In the genomic region with DNA sequence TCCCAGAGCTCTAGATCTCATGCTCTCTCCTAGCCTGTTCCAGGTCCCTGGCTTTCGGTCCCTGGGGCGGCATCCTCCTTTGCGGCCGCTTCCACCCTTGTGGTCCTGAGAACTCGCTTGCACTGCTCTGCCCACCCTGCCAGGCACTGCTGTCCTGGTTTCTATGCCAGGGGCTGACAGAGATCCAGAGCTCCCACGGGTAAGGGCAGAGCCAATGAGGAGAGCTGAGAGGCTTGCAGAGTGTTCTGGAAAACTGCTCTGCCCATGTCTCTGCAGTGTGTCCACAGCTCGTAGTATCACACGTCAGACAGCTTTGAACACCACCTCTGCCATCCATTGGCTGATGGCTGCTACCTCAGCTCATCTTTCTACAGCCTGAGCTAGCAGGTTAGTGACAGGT, we compare ENCODE assay signal across 14 mouse cellular contexts. TPM values are rescaled to one million over a fixed set of nuclear protein-coding genes. Genes with fewer than 3 reads are reported as not detected.
DNase-seq lines count a peak whose midpoint lies in the region; ATAC-seq and TF ChIP-seq lines count a peak whose summit lies in the region.
"Had no signal": no experiment of that assay in that cellular context is flagged by ENCODE, and none has a peak within 500 bp of the region (broad histone marks: within the 10 kb centered on the region; RNA-seq: fewer than 3 reads in every experiment).

No protein-coding gene starts in this region.

- no peak for ATAC-seq in heart, postnatal 0 days (ENCODE audit: insufficient read depth, low read depth)
- no peak for ATAC-seq in lung, embryonic 15.5 days (ENCODE audit: borderline replicate concordance, extremely low read depth, low FRiP score, low TSS enrichment)
- ATAC-seq in embryonic facial prominence, embryonic 13.5 days (ENCODE audit: insufficient number of reproducible peaks, insufficient read depth, low FRiP score, low TSS enrichment, low read depth), result no peak
- ATAC-seq in stomach, embryonic 14.5 days (ENCODE audit: insufficient number of reproducible peaks, insufficient read depth, low FRiP score, low read depth), result no peak
- no peak for ATAC-seq in midbrain, embryonic 14.5 days (ENCODE audit: low FRiP score, low TSS enrichment)
- ATAC-seq: forebrain, postnatal 0 days had no signal

- peak overlapping the region; percentile 54; the same call in 1 of the 2 replicates for H3K27ac ChIP-seq in heart, postnatal 0 days (ENCODE audit: low read depth)
- H3K27ac ChIP-seq in lung, embryonic 15.5 days, result peak overlapping the region; percentile 81; the same call in 1 of the 2 replicates
- peak overlapping the region; percentile 48; the same call in 1 of the 2 replicates for H3K27ac ChIP-seq in embryonic facial prominence, embryonic 13.5 days
- peak overlapping the region; percentile 91 for H3K27ac ChIP-seq in stomach, embryonic 14.5 days (ENCODE audit: low read length)
- H3K27ac ChIP-seq in midbrain, embryonic 14.5 days (replicated peaks; ENCODE audit: low read depth, low read length), result no peak overlapping the region

- H3K4me3 ChIP-seq in heart, postnatal 0 days (ENCODE audit: low read depth, low read length), result no peak overlapping the region
- no peak overlapping the region for H3K4me3 ChIP-seq in lung, embryonic 15.5 days
- no peak overlapping the region for H3K4me3 ChIP-seq in embryonic facial prominence, embryonic 13.5 days
- H3K4me3 ChIP-seq in stomach, embryonic 14.5 days (ENCODE audit: low read depth, low read length), result no peak overlapping the region
- no peak overlapping the region for H3K4me3 ChIP-seq in midbrain, embryonic 14.5 days (replicated peaks; ENCODE audit: low read depth, low read length)
- H3K4me3 ChIP-seq: heart, embryonic 12.5 days had no signal

- H3K9ac ChIP-seq in heart, postnatal 0 days (replicated peaks; ENCODE audit: low read depth, low read length), result no peak overlapping the region
- H3K9ac ChIP-seq in lung, embryonic 15.5 days, result no peak overlapping the region
- no peak overlapping the region for H3K9ac ChIP-seq in embryonic facial prominence, embryonic 13.5 days
- H3K9ac ChIP-seq in stomach, embryonic 14.5 days (replicated peaks; ENCODE audit: low read depth, low read length), result no peak overlapping the region
- H3K9ac ChIP-seq in midbrain, embryonic 14.5 days (replicated peaks; ENCODE audit: low read length), result no peak overlapping the region
- H3K9ac ChIP-seq: forebrain, postnatal 0 days had no signal

- 80% methylated on average over 8 of the region's 8 CpGs for WGBS in heart, postnatal 0 days
- 82% methylated on average over 8 of the region's 8 CpGs for WGBS in lung, embryonic 15.5 days
- 72% methylated on average over 8 of the region's 8 CpGs for WGBS in embryonic facial prominence, embryonic 13.5 days
- WGBS in stomach, embryonic 14.5 days, result 85% methylated on average over 8 of the region's 8 CpGs
- WGBS in midbrain, embryonic 14.5 days, result 84% methylated on average over 8 of the region's 8 CpGs

- no peak for DNase-seq in heart, postnatal 0 days (ENCODE audit: low spot score)
- DNase-seq in heart, postnatal 10 days, result no peak
- DNase-seq in lung, postnatal 14 days, result no peak
- DNase-seq in midbrain, embryonic 14.5 days, result no peak
- DNase-seq: adrenal gland, postnatal 36 days; forebrain, postnatal 0 days; kidney, postnatal 36 days; lung, adult 2 months; right cerebral cortex, postnatal 25 days had no signal

- H3K9me3 ChIP-seq in heart, postnatal 0 days (replicated peaks; ENCODE audit: control insufficient read depth, low read length), result no peaks in the 10 kb centered on the region
- no peaks in the 10 kb centered on the region for H3K9me3 ChIP-seq in lung, embryonic 15.5 days
- no peaks in the 10 kb centered on the region for H3K9me3 ChIP-seq in embryonic facial prominence, embryonic 13.5 days
- H3K9me3 ChIP-seq in stomach, embryonic 14.5 days (ENCODE audit: control insufficient read depth, low read depth, low read length), result no peaks in the 10 kb centered on the region
- H3K9me3 ChIP-seq in midbrain, embryonic 14.5 days (ENCODE audit: control insufficient read depth, low read length), result no peaks in the 10 kb centered on the region
- H3K9me3 ChIP-seq: heart, embryonic 12.5 days had no signal

- H3K36me3 ChIP-seq in heart, postnatal 0 days (replicated peaks; ENCODE audit: control insufficient read depth, insufficient read depth, low read length), result peaks cover 50% of the 10 kb centered on the region
- peaks cover 5% of the 10 kb centered on the region; the same call in 1 of the 2 replicates for H3K36me3 ChIP-seq in lung, embryonic 15.5 days
- peaks cover 66% of the 10 kb centered on the region for H3K36me3 ChIP-seq in embryonic facial prominence, embryonic 13.5 days
- peaks cover 21% of the 10 kb centered on the region for H3K36me3 ChIP-seq in stomach, embryonic 14.5 days (ENCODE audit: control insufficient read depth, insufficient read depth, low read length)
- H3K36me3 ChIP-seq in midbrain, embryonic 14.5 days (ENCODE audit: control insufficient read depth, insufficient read depth, low read length), result no peaks in the 10 kb centered on the region

- no peaks in the 10 kb centered on the region; the same call in 1 of the 2 replicates for H3K4me1 ChIP-seq in heart, postnatal 0 days (ENCODE audit: control insufficient read depth, insufficient read depth)
- H3K4me1 ChIP-seq in lung, embryonic 15.5 days, result peaks cover 30% of the 10 kb centered on the region
- peaks cover 37% of the 10 kb centered on the region for H3K4me1 ChIP-seq in embryonic facial prominence, embryonic 13.5 days
- peaks cover 28% of the 10 kb centered on the region for H3K4me1 ChIP-seq in stomach, embryonic 14.5 days (ENCODE audit: control insufficient read depth, insufficient read depth, low read length)
- H3K4me1 ChIP-seq in midbrain, embryonic 14.5 days (ENCODE audit: control insufficient read depth, insufficient read depth, low read length), result no peaks in the 10 kb centered on the region

- intact Hi-C loops in heart, postnatal 10 days (cut with DNase I), result no loop called here

- TF ChIP-seq CTCF in heart, postnatal 0 days (IDR thresholded peaks at IDR 0.05; ENCODE audit: low read depth), result no peak

- H3K4me2 ChIP-seq in heart, postnatal 0 days (ENCODE audit: low read depth, low read length), result no peak overlapping the region
- no peak overlapping the region for H3K4me2 ChIP-seq in lung, embryonic 15.5 days
- no peak overlapping the region for H3K4me2 ChIP-seq in embryonic facial prominence, embryonic 13.5 days
- H3K4me2 ChIP-seq in stomach, embryonic 14.5 days (replicated peaks; ENCODE audit: low read depth, low read length), result no peak overlapping the region
- no peak overlapping the region for H3K4me2 ChIP-seq in midbrain, embryonic 14.5 days (ENCODE audit: low read length)
- H3K4me2 ChIP-seq: heart, embryonic 12.5 days had no signal

- no peaks in the 10 kb centered on the region for H3K27me3 ChIP-seq in heart, postnatal 0 days (ENCODE audit: control insufficient read depth, insufficient read depth, low read length)
- H3K27me3 ChIP-seq in lung, embryonic 15.5 days, result no peaks in the 10 kb centered on the region
- H3K27me3 ChIP-seq in embryonic facial prominence, embryonic 13.5 days, result no peaks in the 10 kb centered on the region
- H3K27me3 ChIP-seq in stomach, embryonic 14.5 days (ENCODE audit: control insufficient read depth, insufficient read depth, low read length), result no peaks in the 10 kb centered on the region
- no peaks in the 10 kb centered on the region for H3K27me3 ChIP-seq in midbrain, embryonic 14.5 days (ENCODE audit: control insufficient read depth, insufficient read depth, low read length)
- H3K27me3 ChIP-seq: CH12.LX; heart, embryonic 12.5 days had no signal

- TF ChIP-seq EP300 in heart, postnatal 0 days (IDR thresholded peaks at IDR 0.05; ENCODE audit: low read depth), result no peak

RNA-seq across cellular contexts. Expression of a gene that starts 23.8 kb away (rescaled TPM):
- total RNA-seq in heart, postnatal 0 days (2014; rRNA removed; ENCODE audit: low replicate concordance), result 205 and 222 TPM in 2 replicates
- 140 and 151 TPM in 2 replicates for polyA plus RNA-seq in heart, postnatal 0 days (2015; fragmentation: Nextera tagmentation; extraction: Ambion mirVana)
- 100 to 1,000 TPM; 248 to 271 TPM for total RNA-seq in heart, postnatal 10 days (2021)
- 23.1 and 24.3 TPM in 2 replicates for polyA plus RNA-seq in lung, embryonic 15.5 days (2015; fragmentation: Nextera tagmentation; extraction: Ambion mirVana)
- polyA plus RNA-seq in embryonic facial prominence, embryonic 13.5 days (2015; fragmentation: Nextera tagmentation; extraction: Ambion mirVana), result 31.4 and 34.1 TPM in 2 replicates
- 48.1 and 48.3 TPM in 2 replicates for polyA plus RNA-seq in stomach, embryonic 14.5 days (2014; fragmentation: Nextera tagmentation; extraction: Ambion mirVana)
- 28.0 and 29.4 TPM in 2 replicates for polyA plus RNA-seq in midbrain, embryonic 14.5 days (2014; fragmentation: Nextera tagmentation; extraction: Ambion mirVana)

RNA-seq across cellular contexts. Expression of a gene that starts 51.1 kb away (rescaled TPM):
- total RNA-seq in heart, postnatal 0 days (2014; rRNA removed; ENCODE audit: low replicate concordance), result 36.6 and 40.3 TPM in 2 replicates
- polyA plus RNA-seq in heart, postnatal 0 days (2015; fragmentation: Nextera tagmentation; extraction: Ambion mirVana), result 14.9 and 18.5 TPM in 2 replicates
- total RNA-seq in heart, postnatal 10 days (2021), result 10 to 100 TPM; 51.8 to 60.1 TPM
- 21.4 and 22.4 TPM in 2 replicates for polyA plus RNA-seq in lung, embryonic 15.5 days (2015; fragmentation: Nextera tagmentation; extraction: Ambion mirVana)
- 29.4 and 32.7 TPM in 2 replicates for polyA plus RNA-seq in embryonic facial prominence, embryonic 13.5 days (2015; fragmentation: Nextera tagmentation; extraction: Ambion mirVana)
- 29.5 and 32.4 TPM in 2 replicates for polyA plus RNA-seq in stomach, embryonic 14.5 days (2014; fragmentation: Nextera tagmentation; extraction: Ambion mirVana)
- 8.1 and 13.6 TPM in 2 replicates for polyA plus RNA-seq in midbrain, embryonic 14.5 days (2014; fragmentation: Nextera tagmentation; extraction: Ambion mirVana)
